Mouse (Mus musculus): Measurements from ENCODE around the gene Fam50b.

GRCm38 (mm10) chr13:34731551-34731950 lies 3.1 kb upstream of the Fam50b start:
- no peak for TF ChIP-seq EP300 (optimal IDR thresholded peaks at IDR 0.05)
- TF ChIP-seq CTCF (IDR thresholded peaks at IDR 0.05; ENCODE audit: low read depth), result no peak

All from stomach, postnatal 0 days (tissue).